Mouse (Mus musculus) intestine, postnatal 0 days (tissue): ENCODE results near the gene Serpinh1. TPM values are rescaled to one million over a fixed set of nuclear protein-coding genes. Genes with fewer than 3 reads are reported as not detected.

Source experiments
- ATAC-seq: fragments of 200-750 bp; cut with Nextera tagmentation; 2 replicates; pipeline ENCODE4 v1.8.0; 2017; ENCODE audit warnings: mild to moderate bottlenecking, moderate TSS enrichment, moderate library complexity
- H3K27ac ChIP-seq: fragments of 300-500 bp; sonication (generic); 2 replicates; pipeline ENCODE4 v1.5.1; 2014; ENCODE audit warnings: mild to moderate bottlenecking, low read depth, low read length, moderate library complexity
- H3K27me3 ChIP-seq: fragments of 300-500 bp; sonication (generic); replicated peaks from 2 replicates; pipeline ENCODE4 v1.6.1; 2014; ENCODE audit warnings: low read length, mixed read lengths; ENCODE audit not compliant: control insufficient read depth, insufficient read depth
- H3K36me3 ChIP-seq: fragments of 300-500 bp; sonication (generic); 2 replicates; pipeline ENCODE4 v1.6.1; 2014; ENCODE audit warnings: mild to moderate bottlenecking, moderate library complexity; ENCODE audit not compliant: control insufficient read depth, insufficient read depth
- H3K4me1 ChIP-seq: fragments of 300-500 bp; sonication (generic); replicated peaks from 2 replicates; pipeline ENCODE4 v1.6.1; 2014; ENCODE audit warnings: antibody characterized with exemption, low read length, mixed read lengths; ENCODE audit not compliant: control insufficient read depth, insufficient read depth
- H3K4me2 ChIP-seq: fragments of 300-500 bp; sonication (generic); replicated peaks from 2 replicates; pipeline ENCODE4 v1.6.1; 2014; ENCODE audit warnings: low read depth, mild to moderate bottlenecking, moderate library complexity
- H3K4me3 ChIP-seq: fragments of 300-500 bp; sonication (generic); 2 replicates; pipeline ENCODE4 v1.5.1; 2014; ENCODE audit warnings: low read depth, low read length
- H3K9ac ChIP-seq: fragments of 300-500 bp; sonication (generic); 2 replicates; pipeline ENCODE4 v1.6.1; 2014; ENCODE audit warnings: mild to moderate bottlenecking, low read depth, low read length
- H3K9me3 ChIP-seq: fragments of 300-500 bp; sonication (generic); 2 replicates; pipeline ENCODE4 v1.6.1; 2016; ENCODE audit warnings: mixed run types; ENCODE audit not compliant: control insufficient read depth
- CTCF ChIP-seq: sonication (generic); IDR thresholded peaks from 2 replicates; pipeline ENCODE4 v1.5.1; 2016; ENCODE audit warnings: low read depth, mild to moderate bottlenecking, control low read depth, antibody characterized with exemption, moderate library complexity
- WGBS: fragments of 180-500 bp; shearing (Covaris S2); extraction: QIAGEN DNeasy Blood & Tissue Kit; methylation state at CpG from one replicate; pipeline ENCODE4 v1.1.7; 2014; 5-methylcytosine and 5-hydroxymethylcytosine counted together
- polyA plus RNA-seq: library from polyadenylated mRNA; unstranded; fragments of >200 nt; fragmentation: Nextera tagmentation; extraction: Ambion mirVana; gene quantifications from 2 replicates; pipeline ENCODE4 v1.2.1, GENCODE M21; 2015

Serpinh1 gene
- polyA plus RNA-seq, 1 experiment from 2014 or later, result 204 TPM

DNA sequence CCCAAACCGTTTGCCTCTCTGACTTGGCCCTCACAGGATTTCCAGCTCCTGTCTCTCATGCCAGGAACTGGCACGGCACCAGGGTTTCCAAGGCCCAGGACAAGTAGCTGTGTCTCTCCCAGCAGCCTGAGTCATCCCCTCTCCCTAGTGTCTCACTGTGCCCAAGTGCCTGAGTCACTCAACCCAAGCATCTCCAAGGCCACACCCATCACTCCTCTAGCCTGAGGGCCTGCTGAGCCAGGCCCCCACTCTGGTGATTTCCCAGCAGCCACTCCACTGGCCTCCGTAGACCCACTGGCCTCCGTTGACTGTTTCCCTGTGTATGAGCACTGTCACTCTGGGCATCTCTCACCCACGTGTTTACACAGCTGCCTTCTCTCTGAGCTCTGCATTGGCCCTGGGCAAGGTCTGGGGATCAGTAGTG is 48.1 kb downstream of the Serpinh1 start:
- no peaks in the 10 kb centered on the region for H3K36me3 ChIP-seq
- no peak for TF ChIP-seq CTCF
- no peak overlapping the region for H3K27ac ChIP-seq
- no peaks in the 10 kb centered on the region for H3K4me1 ChIP-seq
- H3K9me3 ChIP-seq, result no peaks in the 10 kb centered on the region
- H3K4me3 ChIP-seq, result no peak overlapping the region
- ATAC-seq, result 0 out of 2 replicates have a peak, but pooled peaks have one; percentile 38
- WGBS, result 56% methylated on average over 5 of the region's 5 CpGs
- no peaks in the 10 kb centered on the region for H3K27me3 ChIP-seq
- H3K9ac ChIP-seq, result no peak overlapping the region
- H3K4me2 ChIP-seq, result no peak overlapping the region

GRCm38 (mm10) chr7:99304029-99304428 is 49.0 kb downstream of the Serpinh1 start:
- no peaks in the 10 kb centered on the region for H3K36me3 ChIP-seq
- no peak overlapping the region for H3K9ac ChIP-seq
- no peak for ATAC-seq
- 79% methylated on average over 6 of the region's 6 CpGs for WGBS
- H3K4me2 ChIP-seq, result no peak overlapping the region
- H3K27ac ChIP-seq, result no peak overlapping the region
- no peaks in the 10 kb centered on the region for H3K27me3 ChIP-seq
- H3K4me3 ChIP-seq, result no peak overlapping the region
- H3K4me1 ChIP-seq, result no peaks in the 10 kb centered on the region
- TF ChIP-seq CTCF, result no peak
- no peaks in the 10 kb centered on the region for H3K9me3 ChIP-seq

- Histone ChIP-seq H3K27me3 (no peaks in the 10 kb centered on the region), H3K9me3 (no peaks in the 10 kb centered on the region), H3K36me3 (no peaks in the 10 kb centered on the region), H3K9ac (no peak overlapping the region), H3K4me2 (no peak overlapping the region), H3K4me1 (no peaks in the 10 kb centered on the region), H3K4me3 (no peak overlapping the region), H3K27ac (no peak overlapping the region)
- WGBS, result 29% methylated on average over 3 of the region's 3 CpGs
- no peak for ATAC-seq
- TF ChIP-seq CTCF, result no peak
These were observed 52.3 kb downstream of the Serpinh1 start for GRCm38 (mm10) chr7:99300650-99301175.

Other genes starting within 250 kb of the Serpinh1 start
- 12.0 and 17.4 TPM in 2 replicates for gene Uvrag, start 212.1 kb downstream of the Serpinh1 start, polyA plus RNA-seq
- gene Dgat2, start 170.5 kb downstream of the Serpinh1 start, polyA plus RNA-seq, result 1,614 and 1,691 TPM in 2 replicates
- gene Mogat2, start 114.6 kb downstream of the Serpinh1 start, polyA plus RNA-seq, result 362 and 402 TPM in 2 replicates
- 3.7 and 4.1 TPM in 2 replicates for gene Map6, start 85.8 kb downstream of the Serpinh1 start, polyA plus RNA-seq
- gene Gdpd5, start 28.2 kb upstream of the Serpinh1 start, polyA plus RNA-seq, result 15.7 and 16.9 TPM in 2 replicates
- 0.76 and 1.1 TPM in 2 replicates for gene Klhl35, start 112.8 kb upstream of the Serpinh1 start, polyA plus RNA-seq
- 531 and 541 TPM in 2 replicates for gene Rps3, start 130.5 kb upstream of the Serpinh1 start, polyA plus RNA-seq
- 4.2 and 4.4 TPM in 2 replicates for gene Arrb1, start 182.2 kb upstream of the Serpinh1 start, polyA plus RNA-seq